Mouse (Mus musculus): Measurements from ENCODE around the gene Borcs5. TPM values are rescaled to one million over a fixed set of nuclear protein-coding genes. Genes with fewer than 3 reads are reported as not detected.
A peak's percentile ranks its signal among the peaks of the same experiment; 100 is the strongest.

The Borcs5 gene
- total and polyA plus RNA-seq, 2 experiments from 2014 or later, result 19.2 to 27.9 TPM

GRCm38 (mm10) chr6:134753858-134754257 is 114.5 kb downstream of the Borcs5 start:
- TF ChIP-seq CTCF (IDR thresholded peaks at IDR 0.05; ENCODE audit: low read depth) (no peak), EP300 (IDR thresholded peaks at IDR 0.05; ENCODE audit: low read depth) (no peak)
- Histone ChIP-seq H3K9me3 (replicated peaks; ENCODE audit: control insufficient read depth, low read length) (no peaks in the 10 kb centered on the region), H3K27ac (ENCODE audit: low read depth) (peak overlapping the region; percentile 78), H3K4me3 (ENCODE audit: low read depth, low read length) (0 out of 2 replicates have a peak overlapping the region, but pooled peaks have one; percentile 7), H3K36me3 (replicated peaks; ENCODE audit: control insufficient read depth, insufficient read depth, low read length) (peaks cover 22% of the 10 kb centered on the region), H3K4me1 (ENCODE audit: control insufficient read depth, insufficient read depth) (peaks cover 10% of the 10 kb centered on the region), H3K9ac (replicated peaks; ENCODE audit: low read depth, low read length) (no peak overlapping the region), H3K27me3 (ENCODE audit: control insufficient read depth, insufficient read depth, low read length) (no peaks in the 10 kb centered on the region), H3K4me2 (ENCODE audit: low read depth, low read length) (peak overlapping the region; percentile 55)
- DNase-seq (ENCODE audit: low spot score), result peak; percentile 38
- ATAC-seq (ENCODE audit: insufficient read depth, low read depth), result peak; percentile 64
- 40% methylated on average over 11 of the region's 11 CpGs for WGBS

- no peak overlapping the region for H3K9ac ChIP-seq (replicated peaks; ENCODE audit: low read depth, low read length)
- TF ChIP-seq CTCF (IDR thresholded peaks at IDR 0.05; ENCODE audit: low read depth) (no peak), EP300 (IDR thresholded peaks at IDR 0.05; ENCODE audit: low read depth) (no peak)
- WGBS, result 86% methylated on average over 4 of the region's 4 CpGs
- no peak overlapping the region for H3K4me3 ChIP-seq (ENCODE audit: low read depth, low read length)
- ATAC-seq (ENCODE audit: insufficient read depth, low read depth) (no peak), DNase-seq (ENCODE audit: low spot score) (no peak)
- no peaks in the 10 kb centered on the region for H3K27me3 ChIP-seq (ENCODE audit: control insufficient read depth, insufficient read depth, low read length)
- no peak overlapping the region for H3K4me2 ChIP-seq (ENCODE audit: low read depth, low read length)
- no peak overlapping the region for H3K27ac ChIP-seq (ENCODE audit: low read depth)
- H3K9me3 ChIP-seq (replicated peaks; ENCODE audit: control insufficient read depth, low read length), result no peaks in the 10 kb centered on the region
- peaks cover 10% of the 10 kb centered on the region for H3K4me1 ChIP-seq (ENCODE audit: control insufficient read depth, insufficient read depth)
- peaks cover 23% of the 10 kb centered on the region for H3K36me3 ChIP-seq (replicated peaks; ENCODE audit: control insufficient read depth, insufficient read depth, low read length)
These were observed 116.7 kb downstream of the Borcs5 start for GRCm38 (mm10) chr6:134756058-134756457.

Other genes with a start within 250 kb of the Borcs5 start
- gene Bcl2l14, start 243.2 kb upstream of the Borcs5 start, total RNA-seq (2014; rRNA removed; ENCODE audit: low replicate concordance), result 0.69 TPM in 1 of 2 replicates, not detected in the other
- 0.22 TPM in 1 of 2 replicates, not detected in the other for gene Bcl2l14, start 243.2 kb upstream of the Borcs5 start, polyA plus RNA-seq (2015; fragmentation: Nextera tagmentation; extraction: Ambion mirVana)
- 26.6 and 27.1 TPM in 2 replicates for gene Lrp6, start 72.5 kb upstream of the Borcs5 start, total RNA-seq (2014; rRNA removed; ENCODE audit: low replicate concordance)
- gene Lrp6, start 72.5 kb upstream of the Borcs5 start, polyA plus RNA-seq (2015; fragmentation: Nextera tagmentation; extraction: Ambion mirVana), result 15.8 and 15.9 TPM in 2 replicates
- 8.8 and 17.0 TPM in 2 replicates for gene Mansc1, start 7.0 kb upstream of the Borcs5 start, total RNA-seq (2014; rRNA removed; ENCODE audit: low replicate concordance)
- gene Mansc1, start 7.0 kb upstream of the Borcs5 start, polyA plus RNA-seq (2015; fragmentation: Nextera tagmentation; extraction: Ambion mirVana), result 7.3 and 7.4 TPM in 2 replicates
- gene Dusp16, start 153.1 kb downstream of the Borcs5 start, total RNA-seq (2014; rRNA removed; ENCODE audit: low replicate concordance), result 19.9 and 29.2 TPM in 2 replicates
- gene Dusp16, start 153.1 kb downstream of the Borcs5 start, polyA plus RNA-seq (2015; fragmentation: Nextera tagmentation; extraction: Ambion mirVana), result 8.1 and 9.6 TPM in 2 replicates
- gene Crebl2, start 190.6 kb downstream of the Borcs5 start, total RNA-seq (2014; rRNA removed; ENCODE audit: low replicate concordance), result 0.85 and 14.5 TPM in 2 replicates
- gene Crebl2, start 190.6 kb downstream of the Borcs5 start, polyA plus RNA-seq (2015; fragmentation: Nextera tagmentation; extraction: Ambion mirVana), result 2.0 and 2.4 TPM in 2 replicates